Mouse (Mus musculus) midbrain, embryonic 15.5 days (tissue): ENCODE measurements at regions not wholly inside any gene's neighbourhood (a gene's known extent, or its start where the extent isn't known, plus 50 kb on each side); places are given as distances from the start of the nearest gene placed in this dataset. TPM values are rescaled to one million over a fixed set of nuclear protein-coding genes. Genes with fewer than 3 reads are reported as not detected.

Experiments used
- ATAC-seq: fragments of 200-750 bp; cut with Nextera tagmentation; replicated peaks from 2 replicates; pipeline ENCODE4 v1.8.0; 2017; ENCODE audit warnings: moderate TSS enrichment
- H3K27ac ChIP-seq: fragments of 300-500 bp; sonication (generic); 2 replicates; pipeline ENCODE4 v1.5.1; 2015; ENCODE audit warnings: mild to moderate bottlenecking, inconsistent platforms
- H3K27me3 ChIP-seq: fragments of 300-500 bp; sonication (generic); replicated peaks from 2 replicates; pipeline ENCODE4 v1.6.1; 2015; ENCODE audit warnings: inconsistent platforms
- H3K36me3 ChIP-seq: fragments of 300-500 bp; sonication (generic); replicated peaks from 2 replicates; pipeline ENCODE4 v1.6.1; 2015; ENCODE audit warnings: inconsistent platforms
- H3K4me1 ChIP-seq: fragments of 300-500 bp; sonication (generic); 2 replicates; pipeline ENCODE4 v1.6.1; 2015; ENCODE audit warnings: inconsistent platforms
- H3K4me2 ChIP-seq: fragments of 300-500 bp; sonication (generic); 2 replicates; pipeline ENCODE4 v1.6.1; 2015; ENCODE audit warnings: inconsistent platforms, mild to moderate bottlenecking, moderate library complexity
- H3K4me3 ChIP-seq: fragments of 300-500 bp; sonication (generic); 2 replicates; pipeline ENCODE4 v1.5.1; 2015; ENCODE audit warnings: mild to moderate bottlenecking, inconsistent platforms
- H3K9ac ChIP-seq: fragments of 300-500 bp; sonication (generic); 2 replicates; pipeline ENCODE4 v1.6.1; 2015; ENCODE audit warnings: mild to moderate bottlenecking, inconsistent platforms
- H3K9me3 ChIP-seq: fragments of 300-500 bp; sonication (generic); 2 replicates; pipeline ENCODE4 v1.6.1; 2016; ENCODE audit warnings: inconsistent platforms
- WGBS: fragments of 180-500 bp; shearing (Covaris S2); methylation state at CpG from one replicate; pipeline ENCODE4 v1.1.7; 2015; ENCODE audit warnings: mixed read lengths; 5-methylcytosine and 5-hydroxymethylcytosine counted together
- microRNA-seq: library from miRNA; unstranded; fragments of <30 nt; microRNA quantifications from one replicate; pipeline ENCODE4, GENCODE M21; 2016

GRCm38 (mm10) chrX:166867692-166868091 lies 282.2 kb upstream of the Egfl6 start:
- H3K4me2 ChIP-seq: no peak overlapping the region
- ATAC-seq: no peak
- H3K36me3 ChIP-seq: no peaks in the 10 kb centered on the region
- no peak overlapping the region for H3K4me3 ChIP-seq
- no peaks in the 10 kb centered on the region; the same call in none of the 2 replicates for H3K27me3 ChIP-seq
- H3K4me1 ChIP-seq: no peaks in the 10 kb centered on the region
- H3K27ac ChIP-seq: no peak overlapping the region
- H3K9me3 ChIP-seq: no peaks in the 10 kb centered on the region
- H3K9ac ChIP-seq: no peak overlapping the region
- 81% methylated on average over 2 of the region's 2 CpGs for WGBS

Small RNA genes in the stretch of these regions (microRNA-seq; reads per million reads assigned to microRNA genes)
- gene Gm22368 (not detected), gene Gm44376 (not detected)
